In genomic region chr10:4290561-4290960, GRCm38 (mm10) we compare ENCODE assay signal across 14 mouse cellular contexts.
"Had no signal": no experiment of that assay in that cellular context is flagged by ENCODE, and none has a peak within 500 bp of the region (broad histone marks: within the 10 kb centered on the region; RNA-seq: fewer than 3 reads in every experiment).

No protein-coding gene starts in this region.

- H3K4me1 ChIP-seq: liver, embryonic 15.5 days had no signal

- H3K36me3 ChIP-seq: limb, embryonic 10.5 days; liver, embryonic 15.5 days; neural tube, embryonic 12.5 days had no signal

- H3K4me3 ChIP-seq: left cerebral cortex, adult 2 months; limb, embryonic 10.5 days; liver, embryonic 15.5 days; neural tube, embryonic 12.5 days had no signal

- H3K9ac ChIP-seq: liver, embryonic 15.5 days; neural tube, embryonic 12.5 days had no signal

- H3K9me3 ChIP-seq: limb, embryonic 10.5 days; liver, embryonic 15.5 days; neural tube, embryonic 12.5 days had no signal

- DNase-seq: kidney, adult 8-10 months; kidney, postnatal 25 days; lung, adult 2 months; lung, postnatal 36 days; thymus, adult 18-20 months; thymus, postnatal 14 days had no signal

- H3K4me2 ChIP-seq: liver, embryonic 11.5 days; liver, embryonic 15.5 days; neural tube, embryonic 12.5 days had no signal

- H3K27me3 ChIP-seq: liver, embryonic 15.5 days; neural tube, embryonic 12.5 days had no signal

- H3K27ac ChIP-seq: left cerebral cortex, adult 2 months; limb, embryonic 10.5 days; liver, embryonic 15.5 days; neural tube, embryonic 12.5 days; stomach, postnatal 0 days had no signal

- ATAC-seq: lung, postnatal 0 days; midbrain, embryonic 16.5 days had no signal
